Mouse (Mus musculus) liver, embryonic 16.5 days (tissue): ENCODE measurements around the gene Rabggta. TPM values are rescaled to one million over a fixed set of nuclear protein-coding genes. Genes with fewer than 3 reads are reported as not detected.

ENCODE experiments used
- ATAC-seq: fragments of 200-750 bp; cut with Nextera tagmentation; 2 replicates; pipeline ENCODE4 v1.8.0; 2017; ENCODE audit warnings: low read depth, mild to moderate bottlenecking, moderate number of reproducible peaks, moderate library complexity
- H3K27ac ChIP-seq: fragments of 300-500 bp; sonication (generic); 2 replicates; pipeline ENCODE4 v1.5.1; 2014; ENCODE audit warnings: mild to moderate bottlenecking, low read length
- H3K27me3 ChIP-seq: fragments of 300-500 bp; sonication (generic); 2 replicates; pipeline ENCODE4 v1.6.1; 2014; ENCODE audit warnings: low read depth, low read length, mixed read lengths; ENCODE audit not compliant: control insufficient read depth, insufficient read depth
- H3K36me3 ChIP-seq: fragments of 300-500 bp; sonication (generic); 2 replicates; pipeline ENCODE4 v1.6.1; 2014; ENCODE audit warnings: mild to moderate bottlenecking; ENCODE audit not compliant: control insufficient read depth, insufficient read depth
- H3K4me1 ChIP-seq: fragments of 300-500 bp; sonication (generic); 2 replicates; pipeline ENCODE4 v1.6.1; 2014; ENCODE audit warnings: low read depth, low read length, mixed read lengths; ENCODE audit not compliant: control insufficient read depth
- H3K4me2 ChIP-seq: fragments of 300-500 bp; sonication (generic); 2 replicates; pipeline ENCODE4 v1.6.1; 2014; ENCODE audit warnings: low read depth, low read length, mixed read lengths
- H3K4me3 ChIP-seq: fragments of 300-500 bp; sonication (generic); 2 replicates; pipeline ENCODE4 v1.5.1; 2014; ENCODE audit warnings: low read depth, mild to moderate bottlenecking, low read length
- H3K9ac ChIP-seq: fragments of 300-500 bp; sonication (generic); 2 replicates; pipeline ENCODE4 v1.6.1; 2014; ENCODE audit warnings: low read depth, low read length
- H3K9me3 ChIP-seq: fragments of 300-500 bp; sonication (generic); replicated peaks from 2 replicates; pipeline ENCODE4 v1.6.1; 2016; ENCODE audit warnings: low read length; ENCODE audit not compliant: control insufficient read depth
- WGBS: fragments of 180-500 bp; shearing (Covaris S2); extraction: QIAGEN DNeasy Blood & Tissue Kit; methylation state at CpG from one replicate; pipeline ENCODE4 v1.1.7; 2014; ENCODE audit not compliant: insufficient replicate concordance; 5-methylcytosine and 5-hydroxymethylcytosine counted together
- polyA plus RNA-seq: library from polyadenylated mRNA; unstranded; fragments of >200 nt; fragmentation: Nextera tagmentation; extraction: Ambion mirVana; gene quantifications from 2 replicates; pipeline ENCODE4 v1.2.1, GENCODE M21; 2015

The Rabggta gene
- polyA plus RNA-seq = 11.3 and 12.4 TPM in 2 replicates

DNA sequence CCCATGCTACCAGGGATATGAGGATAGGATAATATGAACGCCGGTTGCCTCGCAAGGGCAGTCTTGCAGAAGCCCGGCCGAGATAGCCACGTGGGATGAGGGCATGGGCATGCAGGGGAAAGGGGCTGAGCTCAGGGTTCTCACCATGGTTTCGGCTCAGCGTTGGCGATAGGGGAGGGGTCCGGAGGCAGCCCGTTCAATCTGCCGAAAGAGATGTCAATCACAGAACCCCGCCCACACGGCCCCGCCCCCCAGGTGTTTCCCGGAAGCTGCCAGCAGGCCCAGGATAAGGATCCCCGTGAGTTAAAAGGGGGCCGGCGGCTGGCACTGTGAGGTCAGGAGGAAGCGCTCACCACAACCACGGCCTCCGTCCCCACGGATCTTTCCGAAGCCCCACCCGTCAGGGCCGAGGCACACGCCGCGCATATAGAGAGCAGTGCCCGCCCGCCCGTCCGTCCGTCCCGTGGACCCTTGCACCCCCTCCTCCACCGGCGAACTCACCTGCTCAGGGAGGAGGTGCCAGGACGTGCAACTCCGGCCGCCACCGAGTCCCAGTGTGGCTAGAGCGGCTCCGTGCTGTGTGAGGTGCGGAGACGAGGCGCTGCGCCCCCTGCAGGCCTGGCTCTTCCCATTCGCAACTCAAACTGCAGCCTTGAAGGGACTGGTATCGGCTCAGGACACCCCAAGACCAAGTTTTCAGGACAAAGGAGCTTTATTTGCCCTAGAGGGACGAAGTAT, at the start of gene Rabggta:
TSS of gene Rabggta (minus strand) at position 564 of the 738 bp plus-strand sequence.
- H3K4me2 ChIP-seq = peak within 1 kb of the TSS; percentile 80
- H3K36me3 ChIP-seq = no peaks in the 10 kb centered on the region; the same call in 1 of the 2 replicates
- peak within 1 kb of the TSS; percentile 77 for H3K4me3 ChIP-seq
- H3K9ac ChIP-seq = peak within 1 kb of the TSS; percentile 73
- peaks cover 29% of the 10 kb centered on the region for H3K4me1 ChIP-seq
- ATAC-seq = peak; percentile 92
- no peaks in the 10 kb centered on the region for H3K27me3 ChIP-seq
- WGBS = under 1% methylated on average over 50 of the region's 50 CpGs
- H3K27ac ChIP-seq = peak within 1 kb of the TSS; percentile 76
- no peaks in the 10 kb centered on the region for H3K9me3 ChIP-seq

- peaks cover 22% of the 10 kb centered on the region for H3K4me1 ChIP-seq
- no peak overlapping the region for H3K9ac ChIP-seq
- no peak overlapping the region for H3K27ac ChIP-seq
- H3K9me3 ChIP-seq = no peaks in the 10 kb centered on the region
- H3K27me3 ChIP-seq = peaks cover 16% of the 10 kb centered on the region; the same call in 1 of the 2 replicates
- H3K4me3 ChIP-seq = no peak overlapping the region
- WGBS = 29% methylated on average over 16 of the region's 16 CpGs
- ATAC-seq = peak; percentile 49
- H3K4me2 ChIP-seq = no peak overlapping the region
- no peaks in the 10 kb centered on the region for H3K36me3 ChIP-seq
These were observed 47.1 kb upstream of the Rabggta start for GRCm38 (mm10) chr14:55769087-55769703.

DNA sequence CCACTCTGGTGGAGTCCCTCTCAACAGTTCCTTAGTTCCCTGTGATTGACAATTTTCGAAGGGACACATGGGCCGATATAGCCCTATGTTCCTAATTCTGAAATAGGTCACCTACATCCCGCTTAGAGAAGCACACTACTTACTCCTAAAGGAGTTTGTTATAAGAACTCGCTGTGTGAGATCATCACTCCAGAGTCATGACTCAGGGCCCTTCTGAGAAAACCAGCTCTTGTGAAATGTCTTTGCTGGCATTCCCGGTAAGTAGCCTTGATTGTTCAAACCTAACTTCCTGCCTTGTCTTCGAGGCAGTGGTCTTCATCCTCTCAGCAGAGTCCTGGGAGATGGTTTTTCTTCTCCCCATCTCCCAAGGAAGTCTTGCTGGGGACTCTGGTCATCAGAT, 46.5 kb upstream of the Rabggta start:
- peaks cover 22% of the 10 kb centered on the region for H3K4me1 ChIP-seq
- WGBS = 66% methylated on average over 6 of the region's 6 CpGs
- H3K36me3 ChIP-seq = no peaks in the 10 kb centered on the region
- H3K4me2 ChIP-seq = peak overlapping the region; percentile 65; the same call in 1 of the 2 replicates
- no peak overlapping the region for H3K27ac ChIP-seq
- H3K4me3 ChIP-seq = no peak overlapping the region
- no peaks in the 10 kb centered on the region for H3K9me3 ChIP-seq
- ATAC-seq = no peak
- no peak overlapping the region for H3K9ac ChIP-seq
- H3K27me3 ChIP-seq = peaks cover 19% of the 10 kb centered on the region; the same call in 1 of the 2 replicates

GRCm38 (mm10) chr14:55767519-55768414, 45.7 kb upstream of the Rabggta start:
- Histone ChIP-seq H3K9me3 (no peaks in the 10 kb centered on the region), H3K4me1 (peaks cover 24% of the 10 kb centered on the region), H3K9ac (peak overlapping the region; percentile 55), H3K36me3 (no peaks in the 10 kb centered on the region), H3K4me3 (peak overlapping the region; percentile 51), H3K27me3 (peaks cover 23% of the 10 kb centered on the region), H3K4me2 (peak overlapping the region; percentile 65), H3K27ac (no peak overlapping the region)
- peak; percentile 47 for ATAC-seq
- WGBS = 11% methylated on average over 52 of the region's 52 CpGs

DNA sequence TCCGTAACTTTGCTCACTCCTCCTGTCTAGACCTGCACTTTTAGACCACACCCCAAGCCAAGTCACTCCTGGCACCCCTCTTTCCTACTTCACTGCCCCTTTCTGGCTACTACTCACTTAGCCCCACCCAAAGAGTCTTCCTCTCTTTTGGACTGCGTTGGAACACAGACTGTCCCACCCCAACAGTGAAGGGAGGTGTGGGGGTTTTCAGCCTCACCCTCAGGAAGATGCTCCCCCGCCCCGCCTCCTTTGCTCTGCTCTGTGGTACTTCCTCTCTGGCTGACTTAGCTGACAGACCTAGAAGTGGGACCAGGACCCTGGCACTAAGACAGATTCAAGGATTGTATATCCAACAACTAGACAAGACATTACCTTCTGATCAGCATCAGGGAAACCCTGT, 43.6 kb upstream of the Rabggta start, which contains the start of gene Ltb4r1:
TSS of gene Ltb4r1 (plus strand) at position 267 of the 400 bp plus-strand sequence.
- Histone ChIP-seq H3K27ac (peak within 1 kb of the TSS; percentile 74), H3K36me3 (no peaks in the 10 kb centered on the region), H3K4me1 (peaks cover 36% of the 10 kb centered on the region), H3K9ac (no peak within 1 kb of the TSS; the same call in 1 of the 2 replicates), H3K9me3 (no peaks in the 10 kb centered on the region), H3K27me3 (peaks cover 43% of the 10 kb centered on the region), H3K4me3 (peak within 1 kb of the TSS; percentile 34), H3K4me2 (peak within 1 kb of the TSS; percentile 1; the same call in 1 of the 2 replicates)
- WGBS = 20% methylated on average over 4 of the region's 4 CpGs
- no peak for ATAC-seq

DNA sequence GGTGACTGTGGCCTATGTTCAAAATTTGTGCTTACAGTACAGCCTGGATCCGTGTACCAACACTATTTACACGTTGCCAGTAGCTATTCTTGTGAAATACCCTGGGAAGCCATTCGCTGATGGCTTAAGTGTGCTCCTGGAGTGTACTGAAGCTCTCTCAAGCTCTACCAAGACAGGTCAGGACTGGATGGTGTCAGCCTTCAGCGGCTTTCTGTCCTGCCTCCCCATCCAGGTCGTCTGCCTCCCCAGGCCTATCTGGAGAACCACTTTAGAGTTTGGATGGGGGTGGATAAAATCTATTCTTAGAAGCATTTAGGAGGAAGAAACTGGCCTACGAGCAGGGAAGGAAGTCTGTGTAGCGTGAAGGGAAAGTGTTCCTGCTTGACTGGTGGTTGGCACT, 41.1 kb upstream of the Rabggta start:
- Histone ChIP-seq H3K36me3 (no peaks in the 10 kb centered on the region), H3K27ac (peak overlapping the region; percentile 35), H3K4me3 (no peak overlapping the region), H3K9me3 (no peaks in the 10 kb centered on the region), H3K27me3 (peaks cover 43% of the 10 kb centered on the region), H3K9ac (no peak overlapping the region), H3K4me2 (peak overlapping the region; percentile 70; the same call in 1 of the 2 replicates), H3K4me1 (peaks cover 24% of the 10 kb centered on the region)
- WGBS = 29% methylated on average over 7 of the region's 7 CpGs
- ATAC-seq = peak; percentile 24; the same call in 1 of the 2 replicates

DNA sequence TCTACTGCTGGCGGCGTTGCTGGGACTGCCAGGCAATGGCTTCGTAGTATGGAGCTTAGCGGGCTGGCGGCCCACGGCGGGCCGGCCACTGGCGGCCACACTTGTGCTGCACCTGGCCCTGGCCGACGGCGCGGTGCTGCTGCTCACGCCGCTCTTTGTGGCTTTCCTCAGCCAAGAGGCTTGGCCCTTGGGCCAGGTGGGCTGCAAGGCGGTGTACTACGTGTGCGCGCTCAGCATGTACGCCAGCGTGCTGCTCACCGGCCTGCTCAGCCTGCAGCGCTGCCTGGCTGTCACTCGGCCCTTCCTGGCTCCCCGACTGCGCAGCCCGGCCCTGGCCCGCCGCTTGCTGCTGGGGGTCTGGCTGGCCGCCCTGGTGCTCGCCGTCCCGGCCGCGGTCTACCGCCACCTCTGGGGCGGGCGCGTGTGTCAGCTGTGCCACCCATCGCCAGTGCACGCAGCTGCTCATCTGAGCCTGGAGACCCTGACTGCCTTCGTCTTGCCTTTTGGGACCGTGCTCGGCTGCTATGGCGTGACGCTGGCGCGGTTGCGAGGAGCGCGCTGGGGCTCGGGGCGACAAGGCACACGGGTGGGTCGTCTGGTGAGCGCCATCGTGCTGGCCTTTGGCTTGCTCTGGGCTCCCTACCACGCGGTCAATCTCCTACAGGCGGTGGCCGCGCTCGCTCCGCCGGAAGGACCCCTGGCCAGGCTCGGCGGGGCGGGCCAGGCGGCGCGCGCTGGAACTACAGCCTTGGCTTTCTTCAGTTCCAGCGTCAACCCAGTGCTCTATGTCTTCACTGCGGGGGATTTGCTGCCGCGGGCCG, 40.1 kb upstream of the Rabggta start:
- H3K4me2 ChIP-seq = peak overlapping the region; percentile 70
- no peaks in the 10 kb centered on the region for H3K36me3 ChIP-seq
- peaks cover 18% of the 10 kb centered on the region for H3K4me1 ChIP-seq
- H3K27ac ChIP-seq = peak overlapping the region; percentile 35
- 0 out of 2 replicates have a peak, but pooled peaks have one; percentile 12 for ATAC-seq
- no peaks in the 10 kb centered on the region for H3K9me3 ChIP-seq
- H3K9ac ChIP-seq = peak overlapping the region; percentile 61
- WGBS = 2% methylated on average over 77 of the region's 77 CpGs
- peaks cover 34% of the 10 kb centered on the region for H3K27me3 ChIP-seq
- H3K4me3 ChIP-seq = peak overlapping the region; percentile 56

GRCm38 (mm10) chr14:55761163-55761562, 39.1 kb upstream of the Rabggta start, which contains the start of gene Ltb4r2:
Ltb4r2 (plus strand) TSS chr14:55761428.
- no peak for ATAC-seq
- Histone ChIP-seq H3K9me3 (no peaks in the 10 kb centered on the region), H3K4me2 (peak within 1 kb of the TSS; percentile 70), H3K27me3 (peaks cover 30% of the 10 kb centered on the region), H3K4me1 (peaks cover 18% of the 10 kb centered on the region), H3K4me3 (peak within 1 kb of the TSS; percentile 56), H3K27ac (peak within 1 kb of the TSS; percentile 35; the same call in 1 of the 2 replicates), H3K9ac (peak within 1 kb of the TSS; percentile 61), H3K36me3 (no peaks in the 10 kb centered on the region)
- 72% methylated on average over 6 of the region's 6 CpGs for WGBS
